Mouse (Mus musculus): ENCODE data around the gene Noa1. TPM values are rescaled to one million over a fixed set of nuclear protein-coding genes. Genes with fewer than 3 reads are reported as not detected.

Noa1 gene
- polyA plus RNA-seq, 1 experiment from 2014 or later: 30.4 TPM

DNA sequence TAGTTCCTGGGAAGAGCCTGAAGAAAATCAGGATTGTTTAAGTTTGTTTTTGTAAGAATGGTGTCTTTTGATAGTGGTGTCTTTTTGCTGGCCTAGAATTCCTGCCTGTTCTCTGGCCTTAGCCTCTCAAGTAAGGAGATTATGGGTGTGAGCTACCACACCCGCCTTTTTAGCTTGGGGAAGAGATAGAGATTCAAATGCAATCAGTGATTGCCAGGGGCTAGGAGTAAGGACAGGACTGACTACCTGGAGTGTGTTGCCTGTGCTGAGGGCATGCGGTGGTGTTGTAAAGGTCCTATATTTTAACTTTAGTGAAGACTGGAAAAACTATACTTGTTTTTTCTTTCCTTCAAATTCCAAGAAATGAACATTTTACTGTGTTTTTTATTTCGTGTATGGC is 55.5 kb downstream of the Noa1 start:
- DNase-seq (ENCODE audit: low spot score) (no peak), ATAC-seq (replicated peaks; ENCODE audit: low FRiP score, low TSS enrichment, low read depth) (no peak)
- Histone ChIP-seq H3K4me3 (ENCODE audit: low read depth, low read length) (no peak overlapping the region), H3K9ac (ENCODE audit: low read length) (no peak overlapping the region), H3K27ac (ENCODE audit: low read depth) (no peak overlapping the region), H3K9me3 (ENCODE audit: control insufficient read depth, low read length) (no peaks in the 10 kb centered on the region), H3K27me3 (replicated peaks; ENCODE audit: control insufficient read depth, insufficient read depth, low read length) (no peaks in the 10 kb centered on the region), H3K4me1 (replicated peaks; ENCODE audit: control insufficient read depth, insufficient read depth, low read length) (no peaks in the 10 kb centered on the region), H3K36me3 (ENCODE audit: control insufficient read depth, insufficient read depth, low read length) (no peaks in the 10 kb centered on the region), H3K4me2 (ENCODE audit: low read length) (no peak overlapping the region)
- WGBS: 63% methylated on average over 3 of the region's 3 CpGs

DNA sequence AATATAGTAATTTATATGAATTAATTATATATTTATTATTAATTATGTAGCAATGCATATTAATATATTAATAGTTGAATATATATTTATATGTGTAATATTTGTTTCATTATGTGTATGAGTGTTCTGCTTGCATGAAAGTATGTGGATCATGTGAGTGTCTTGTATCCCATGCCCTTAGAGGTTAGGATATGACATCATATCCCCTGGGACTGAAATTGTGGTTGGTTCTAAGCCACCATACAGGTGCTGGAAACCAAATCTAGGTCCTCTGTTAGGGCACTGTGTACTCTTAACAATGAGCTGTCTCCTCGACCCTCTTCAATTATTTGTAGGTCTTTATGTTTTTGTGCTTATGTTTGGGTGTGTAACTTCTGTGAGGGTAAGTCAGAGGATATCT is 56.7 kb downstream of the Noa1 start:
- Histone ChIP-seq H3K36me3 (ENCODE audit: control insufficient read depth, insufficient read depth, low read length) (no peaks in the 10 kb centered on the region), H3K27me3 (replicated peaks; ENCODE audit: control insufficient read depth, insufficient read depth, low read length) (no peaks in the 10 kb centered on the region), H3K27ac (ENCODE audit: low read depth) (no peak overlapping the region), H3K4me1 (replicated peaks; ENCODE audit: control insufficient read depth, insufficient read depth, low read length) (no peaks in the 10 kb centered on the region), H3K4me3 (ENCODE audit: low read depth, low read length) (no peak overlapping the region), H3K9me3 (ENCODE audit: control insufficient read depth, low read length) (no peaks in the 10 kb centered on the region), H3K9ac (ENCODE audit: low read length) (no peak overlapping the region), H3K4me2 (ENCODE audit: low read length) (no peak overlapping the region)
- DNase-seq (ENCODE audit: low spot score): no peak
- no peak for ATAC-seq (replicated peaks; ENCODE audit: low FRiP score, low TSS enrichment, low read depth)
- 75% methylated on average over 1 of the region's 1 CpGs for WGBS

DNA sequence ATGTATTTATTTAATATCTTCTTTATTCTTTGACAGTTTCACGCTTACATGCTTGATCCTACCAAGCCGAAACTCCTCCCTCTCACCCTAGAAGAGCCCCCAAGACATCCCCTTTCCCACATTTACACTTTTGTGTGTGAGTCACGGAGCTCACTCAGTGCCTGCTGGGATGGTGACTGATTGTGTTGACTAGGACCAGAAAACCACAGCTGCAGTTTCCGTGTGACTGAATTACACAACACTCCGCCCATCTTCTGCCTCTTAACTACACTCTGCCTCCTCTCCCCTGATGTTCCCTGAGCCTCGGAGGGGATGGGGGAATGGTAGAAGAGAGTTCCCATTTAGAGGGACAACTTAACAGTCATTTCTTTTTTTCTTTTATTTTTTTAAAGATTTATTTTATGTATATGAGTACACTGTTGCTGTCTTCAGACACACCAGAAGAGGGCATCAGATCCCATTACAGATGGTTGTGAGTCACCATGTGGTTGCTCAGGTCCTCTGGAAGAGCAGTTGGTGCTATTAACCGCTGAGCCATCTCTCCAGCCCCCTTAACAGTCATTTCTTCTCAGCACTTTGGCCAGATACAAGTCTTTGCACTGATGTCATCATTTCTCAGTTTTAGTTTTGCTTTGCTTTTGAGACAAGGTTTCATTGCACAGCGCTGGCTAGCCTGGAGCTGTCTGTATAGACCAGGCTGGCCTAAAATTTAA is 57.6 kb downstream of the Noa1 start:
- no peak for ATAC-seq (replicated peaks; ENCODE audit: low FRiP score, low TSS enrichment, low read depth)
- no peaks in the 10 kb centered on the region for H3K9me3 ChIP-seq (ENCODE audit: control insufficient read depth, low read length)
- no peaks in the 10 kb centered on the region for H3K36me3 ChIP-seq (ENCODE audit: control insufficient read depth, insufficient read depth, low read length)
- no peak for DNase-seq (ENCODE audit: low spot score)
- no peak overlapping the region for H3K9ac ChIP-seq (ENCODE audit: low read length)
- no peaks in the 10 kb centered on the region for H3K4me1 ChIP-seq (replicated peaks; ENCODE audit: control insufficient read depth, insufficient read depth, low read length)
- H3K27me3 ChIP-seq (replicated peaks; ENCODE audit: control insufficient read depth, insufficient read depth, low read length): no peaks in the 10 kb centered on the region
- 66% methylated on average over 8 of the region's 8 CpGs for WGBS
- no peak overlapping the region for H3K27ac ChIP-seq (ENCODE audit: low read depth)
- H3K4me2 ChIP-seq (ENCODE audit: low read length): no peak overlapping the region
- H3K4me3 ChIP-seq (ENCODE audit: low read depth, low read length): no peak overlapping the region

DNA sequence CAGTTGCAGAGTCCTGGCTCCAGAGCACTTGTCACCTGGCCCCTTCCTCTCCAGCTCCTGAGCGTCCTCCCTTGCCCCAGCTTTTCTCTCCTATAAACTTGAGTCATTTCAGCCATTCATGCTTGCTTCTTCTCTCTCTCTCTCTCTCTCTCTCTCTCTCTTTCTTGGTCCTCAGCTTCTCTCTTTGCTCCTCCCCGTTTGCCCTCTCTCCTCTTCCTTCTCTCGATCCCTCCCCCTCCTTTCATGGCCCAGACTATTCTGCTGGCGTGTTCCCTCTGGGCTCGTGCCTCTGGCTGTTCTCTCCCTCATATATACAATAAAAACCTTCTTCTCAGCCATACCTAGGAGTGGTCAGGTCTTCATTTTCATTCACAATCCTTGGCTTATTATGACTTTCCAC is 58.2 kb downstream of the Noa1 start:
- H3K36me3 ChIP-seq (ENCODE audit: control insufficient read depth, insufficient read depth, low read length): no peaks in the 10 kb centered on the region
- H3K4me1 ChIP-seq (replicated peaks; ENCODE audit: control insufficient read depth, insufficient read depth, low read length): no peaks in the 10 kb centered on the region
- no peak for DNase-seq (ENCODE audit: low spot score)
- no peak for ATAC-seq (replicated peaks; ENCODE audit: low FRiP score, low TSS enrichment, low read depth)
- 30% methylated on average over 5 of the region's 5 CpGs for WGBS
- H3K4me3 ChIP-seq (ENCODE audit: low read depth, low read length): no peak overlapping the region
- no peaks in the 10 kb centered on the region for H3K27me3 ChIP-seq (replicated peaks; ENCODE audit: control insufficient read depth, insufficient read depth, low read length)
- no peak overlapping the region for H3K27ac ChIP-seq (ENCODE audit: low read depth)
- no peak overlapping the region for H3K4me2 ChIP-seq (ENCODE audit: low read length)
- no peaks in the 10 kb centered on the region for H3K9me3 ChIP-seq (ENCODE audit: control insufficient read depth, low read length)
- no peak overlapping the region for H3K9ac ChIP-seq (ENCODE audit: low read length)

DNA sequence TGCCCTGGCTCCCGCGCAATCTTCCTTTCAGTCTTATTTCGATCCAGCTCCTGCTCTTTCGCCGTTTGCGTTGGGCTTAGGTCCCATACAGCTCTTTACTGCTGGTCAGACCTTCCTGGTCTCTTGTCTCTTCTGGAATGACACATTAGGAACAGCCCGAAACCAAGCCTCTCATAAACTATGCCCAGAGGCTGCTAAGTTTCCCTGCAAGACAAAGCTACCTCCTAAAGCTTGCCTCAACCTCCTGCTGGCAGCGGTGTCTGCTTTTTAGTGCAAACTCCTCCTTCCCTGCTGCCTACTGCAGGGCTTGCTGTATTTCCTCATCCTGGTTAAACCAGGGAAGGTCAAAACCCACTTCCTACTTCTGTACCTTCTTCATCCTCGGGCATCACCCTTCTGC is 59.8 kb downstream of the Noa1 start:
- ATAC-seq (replicated peaks; ENCODE audit: low FRiP score, low TSS enrichment, low read depth) (no peak), DNase-seq (ENCODE audit: low spot score) (no peak)
- no peaks in the 10 kb centered on the region for H3K36me3 ChIP-seq (ENCODE audit: control insufficient read depth, insufficient read depth, low read length)
- H3K27ac ChIP-seq (ENCODE audit: low read depth): no peak overlapping the region
- no peaks in the 10 kb centered on the region for H3K27me3 ChIP-seq (replicated peaks; ENCODE audit: control insufficient read depth, insufficient read depth, low read length)
- no peak overlapping the region for H3K9ac ChIP-seq (ENCODE audit: low read length)
- H3K4me3 ChIP-seq (ENCODE audit: low read depth, low read length): no peak overlapping the region
- peaks cover 6% of the 10 kb centered on the region; the same call in 1 of the 2 replicates for H3K4me1 ChIP-seq (replicated peaks; ENCODE audit: control insufficient read depth, insufficient read depth, low read length)
- H3K4me2 ChIP-seq (ENCODE audit: low read length): no peak overlapping the region
- no peaks in the 10 kb centered on the region for H3K9me3 ChIP-seq (ENCODE audit: control insufficient read depth, low read length)
- 74% methylated on average over 9 of the region's 9 CpGs for WGBS

DNA sequence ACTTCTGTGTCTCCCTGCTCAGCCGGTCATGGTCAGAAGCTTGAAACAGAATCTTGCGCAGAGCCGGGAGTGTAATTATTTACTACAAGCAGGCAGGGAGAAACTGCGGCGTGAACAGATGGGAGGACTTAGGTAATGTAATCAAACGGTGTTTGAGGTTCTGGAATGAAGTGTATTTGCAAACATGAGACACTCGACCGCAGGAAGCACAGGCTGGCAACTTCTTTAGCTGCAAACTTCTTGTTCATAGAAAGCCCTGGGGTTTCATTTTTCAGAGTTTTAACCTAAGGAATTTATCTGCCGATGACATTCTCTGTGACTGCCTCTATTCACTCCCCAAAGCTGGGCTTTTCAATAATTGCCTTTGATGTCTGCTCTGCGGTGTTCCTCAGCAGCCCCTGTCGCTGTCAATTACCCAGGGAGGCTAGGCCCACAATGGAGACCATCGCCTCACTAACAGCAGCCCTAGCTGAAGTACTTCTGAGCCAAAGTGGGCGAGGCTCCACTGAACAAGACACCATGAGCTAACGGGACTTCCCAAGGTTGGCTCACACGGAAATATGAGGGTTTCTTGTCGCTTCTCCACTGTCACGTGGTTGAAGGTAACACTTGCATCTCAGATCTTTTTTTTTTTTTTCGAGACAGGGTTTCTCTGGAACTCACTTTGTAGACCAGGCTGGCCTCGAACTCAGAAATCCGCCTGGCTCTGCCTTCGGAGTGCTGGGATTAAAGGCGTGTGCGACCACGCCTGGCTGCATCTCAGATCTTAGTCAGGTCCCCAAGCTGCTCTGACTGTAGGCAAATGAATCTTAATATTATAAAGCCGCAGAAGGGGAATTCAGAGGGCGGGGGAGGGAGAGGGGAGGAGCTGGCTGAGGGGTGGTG is 63.9 kb downstream of the Noa1 start:
- peak overlapping the region; percentile 12; the same call in 1 of the 2 replicates for H3K27ac ChIP-seq (ENCODE audit: low read depth)
- no peaks in the 10 kb centered on the region for H3K9me3 ChIP-seq (ENCODE audit: control insufficient read depth, low read length)
- no peaks in the 10 kb centered on the region for H3K36me3 ChIP-seq (ENCODE audit: control insufficient read depth, insufficient read depth, low read length)
- peak overlapping the region; percentile 38 for H3K4me2 ChIP-seq (ENCODE audit: low read length)
- peak; percentile 66 for DNase-seq (ENCODE audit: low spot score)
- peaks cover 6% of the 10 kb centered on the region; the same call in 1 of the 2 replicates for H3K4me1 ChIP-seq (replicated peaks; ENCODE audit: control insufficient read depth, insufficient read depth, low read length)
- 27% methylated on average over 26 of the region's 26 CpGs for WGBS
- peak overlapping the region; percentile 24; the same call in 1 of the 2 replicates for H3K4me3 ChIP-seq (ENCODE audit: low read depth, low read length)
- no peaks in the 10 kb centered on the region for H3K27me3 ChIP-seq (replicated peaks; ENCODE audit: control insufficient read depth, insufficient read depth, low read length)
- no peak for ATAC-seq (replicated peaks; ENCODE audit: low FRiP score, low TSS enrichment, low read depth)
- H3K9ac ChIP-seq (ENCODE audit: low read length): no peak overlapping the region

DNA sequence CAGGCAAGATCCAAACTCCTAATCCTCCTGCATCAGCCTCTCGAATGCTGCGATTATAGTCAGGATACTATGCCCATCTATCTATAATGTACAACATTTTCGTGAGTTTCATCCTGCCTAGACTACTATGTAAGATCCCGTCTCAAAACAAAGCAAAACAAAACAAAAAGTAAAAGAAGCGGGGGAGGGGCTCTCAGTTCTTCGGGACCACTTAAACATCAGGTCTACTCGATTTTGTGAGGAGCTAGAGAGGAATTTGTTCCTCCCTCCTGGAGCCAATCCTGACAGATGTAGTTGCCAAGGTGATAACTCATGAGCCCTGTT is 64.5 kb downstream of the Noa1 start:
- Histone ChIP-seq H3K4me1 (replicated peaks; ENCODE audit: control insufficient read depth, insufficient read depth, low read length) (peaks cover 6% of the 10 kb centered on the region; the same call in 1 of the 2 replicates), H3K27me3 (replicated peaks; ENCODE audit: control insufficient read depth, insufficient read depth, low read length) (no peaks in the 10 kb centered on the region), H3K9ac (ENCODE audit: low read length) (no peak overlapping the region), H3K27ac (ENCODE audit: low read depth) (peak overlapping the region; percentile 12; the same call in 1 of the 2 replicates), H3K36me3 (ENCODE audit: control insufficient read depth, insufficient read depth, low read length) (no peaks in the 10 kb centered on the region), H3K9me3 (ENCODE audit: control insufficient read depth, low read length) (no peaks in the 10 kb centered on the region), H3K4me3 (ENCODE audit: low read depth, low read length) (peak overlapping the region; percentile 24; the same call in 1 of the 2 replicates), H3K4me2 (ENCODE audit: low read length) (peak overlapping the region; percentile 38)
- no peak for ATAC-seq (replicated peaks; ENCODE audit: low FRiP score, low TSS enrichment, low read depth)
- DNase-seq (ENCODE audit: low spot score): no peak
- 34% methylated on average over 7 of the region's 7 CpGs for WGBS

DNA sequence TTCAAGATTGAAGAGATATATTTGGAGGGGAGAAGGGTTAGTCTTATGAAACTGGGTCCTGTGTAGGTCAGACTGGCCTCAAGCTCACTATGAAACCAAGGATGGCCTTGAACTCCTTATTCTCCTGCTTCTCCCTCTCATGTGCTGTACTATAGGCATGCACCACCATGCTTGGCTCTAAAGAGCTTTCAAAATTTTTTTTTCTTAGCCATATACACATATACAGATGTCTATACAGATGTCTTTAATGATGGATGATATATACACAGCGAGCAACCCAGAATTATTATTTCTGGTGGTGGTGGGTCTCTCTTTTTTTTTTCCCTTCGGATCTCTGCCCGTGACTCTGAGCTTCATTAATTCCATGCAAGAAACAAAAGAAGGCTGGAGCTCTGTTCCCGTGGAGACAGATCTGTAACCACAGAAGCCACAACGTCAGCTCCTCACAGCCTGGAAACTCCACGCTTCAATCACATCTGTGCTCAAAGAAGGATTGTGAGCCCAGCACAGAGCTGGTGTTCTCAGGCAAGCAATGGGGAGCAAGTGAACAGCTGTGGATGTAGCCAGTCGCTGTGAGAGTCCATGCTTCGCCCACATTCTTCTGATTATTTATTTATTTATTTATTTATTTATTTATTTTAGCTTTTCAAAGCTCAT is 65.4 kb downstream of the Noa1 start:
- no peak for ATAC-seq (replicated peaks; ENCODE audit: low FRiP score, low TSS enrichment, low read depth)

More for the DNA sequence above, 65.4 kb downstream of the Noa1 start:
- 60% methylated on average over 8 of the region's 8 CpGs for WGBS
- Histone ChIP-seq H3K36me3 (ENCODE audit: control insufficient read depth, insufficient read depth, low read length) (no peaks in the 10 kb centered on the region), H3K27me3 (replicated peaks; ENCODE audit: control insufficient read depth, insufficient read depth, low read length) (no peaks in the 10 kb centered on the region), H3K4me2 (ENCODE audit: low read length) (no peak overlapping the region), H3K4me1 (replicated peaks; ENCODE audit: control insufficient read depth, insufficient read depth, low read length) (peaks cover 6% of the 10 kb centered on the region; the same call in 1 of the 2 replicates), H3K9ac (ENCODE audit: low read length) (no peak overlapping the region), H3K9me3 (ENCODE audit: control insufficient read depth, low read length) (no peaks in the 10 kb centered on the region), H3K27ac (ENCODE audit: low read depth) (no peak overlapping the region), H3K4me3 (ENCODE audit: low read depth, low read length) (no peak overlapping the region)
- no peak for DNase-seq (ENCODE audit: low spot score)
